Mouse (Mus musculus) limb, embryonic 12.5 days (tissue): ENCODE measurements around the gene Cbr2. TPM values are rescaled to one million over a fixed set of nuclear protein-coding genes. Genes with fewer than 3 reads are reported as not detected.
"Not testable (repeated sequence)": the region's sequence is repeated elsewhere in the genome, so short reads cannot be mapped to it uniquely, and the experiment has no call there.

Source experiments
- ATAC-seq: fragments of 200-750 bp; cut with Nextera tagmentation; 2 replicates; pipeline ENCODE4 v1.8.0; 2017; ENCODE audit warnings: low read depth, moderate TSS enrichment; ENCODE audit not compliant: insufficient number of reproducible peaks, insufficient read depth, low FRiP score, low TSS enrichment
- H3K27ac ChIP-seq: fragments of 300-500 bp; sonication (generic); 2 replicates; pipeline ENCODE4 v1.5.1; 2016; ENCODE audit warnings: mild to moderate bottlenecking, moderate library complexity
- H3K27me3 ChIP-seq: fragments of 300-500 bp; sonication (generic); 2 replicates; pipeline ENCODE4 v1.6.1; 2016; ENCODE audit warnings: mild to moderate bottlenecking, moderate library complexity
- H3K36me3 ChIP-seq: fragments of 300-500 bp; sonication (generic); 2 replicates; pipeline ENCODE4 v1.6.1; 2016; ENCODE audit warnings: mild to moderate bottlenecking, moderate library complexity
- H3K4me1 ChIP-seq: fragments of 300-500 bp; sonication (generic); replicated peaks from 2 replicates; pipeline ENCODE4 v1.6.1; 2016
- H3K4me2 ChIP-seq: fragments of 300-500 bp; sonication (generic); 2 replicates; pipeline ENCODE4 v1.6.1; 2016; ENCODE audit warnings: mild to moderate bottlenecking, moderate library complexity
- H3K4me3 ChIP-seq: fragments of 300-500 bp; sonication (generic); replicated peaks from 2 replicates; pipeline ENCODE4 v1.5.1; 2016; ENCODE audit warnings: mild to moderate bottlenecking
- H3K9ac ChIP-seq: fragments of 300-500 bp; sonication (generic); replicated peaks from 2 replicates; pipeline ENCODE4 v1.6.1; 2016; ENCODE audit warnings: mild to moderate bottlenecking, moderate library complexity
- H3K9me3 ChIP-seq: fragments of 300-500 bp; sonication (generic); 2 replicates; pipeline ENCODE4 v1.6.1; 2016; ENCODE audit warnings: mild to moderate bottlenecking, moderate library complexity
- WGBS: fragments of 180-500 bp; shearing (Covaris S2); methylation state at CpG from one replicate; pipeline ENCODE4 v1.1.7; 2016; 5-methylcytosine and 5-hydroxymethylcytosine counted together
- polyA plus RNA-seq: library from polyadenylated mRNA; unstranded; fragments of >200 nt; fragmentation: Nextera tagmentation; extraction: Ambion mirVana; gene quantifications from 2 replicates; pipeline ENCODE4 v1.2.1, GENCODE M21; 2016

Gene Cbr2
- 4.6 and 7.2 TPM in 2 replicates for polyA plus RNA-seq

DNA sequence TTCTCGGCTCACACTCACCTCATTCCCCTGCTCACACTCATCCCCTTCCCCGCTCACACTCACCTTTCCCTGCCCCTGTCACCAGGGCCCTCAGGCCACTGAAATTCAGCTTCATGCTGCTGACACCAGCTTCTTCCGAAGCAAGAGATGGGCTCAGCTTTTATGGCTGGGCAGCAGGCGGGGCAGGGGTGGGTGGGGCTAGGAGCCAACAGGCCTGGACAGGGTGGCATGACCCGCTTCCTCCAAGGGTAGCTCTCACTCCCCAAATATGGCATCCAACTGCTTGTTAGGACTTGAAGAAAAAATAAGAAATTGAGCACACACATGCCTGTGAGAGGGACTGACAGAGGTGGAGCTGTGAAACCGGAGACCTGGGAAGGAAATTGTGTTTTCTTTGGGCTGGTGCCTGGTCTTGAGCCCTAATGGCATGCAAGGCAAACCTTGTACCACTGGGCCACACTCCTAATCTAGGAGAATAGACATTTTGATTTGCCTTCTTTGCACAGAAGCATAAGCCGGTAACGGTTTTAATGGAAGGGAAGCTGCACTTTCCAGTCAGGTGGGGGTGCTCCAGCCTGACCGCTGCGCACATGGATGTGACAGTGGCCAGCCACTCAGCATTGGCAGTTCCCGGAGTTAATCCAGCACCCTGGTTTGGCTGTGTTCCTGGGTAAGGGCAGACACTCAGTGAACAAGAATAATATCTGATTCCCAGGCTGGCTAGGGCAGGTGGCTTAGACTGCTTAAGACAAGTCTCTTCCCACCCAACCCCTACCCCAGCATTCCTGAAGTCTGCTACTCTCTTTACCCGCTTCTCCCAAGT lies at the start of gene Cbr2:
Cbr2 (minus strand) TSS at position 257 of the 823 bp plus-strand sequence.
- Histone ChIP-seq H3K4me2 (peak within 1 kb of the TSS; percentile 10; the same call in 1 of the 2 replicates), H3K9me3 (no peaks in the 10 kb centered on the region), H3K4me3 (no peak within 1 kb of the TSS), H3K36me3 (no peaks in the 10 kb centered on the region), H3K27ac (peak within 1 kb of the TSS; percentile 78), H3K9ac (no peak within 1 kb of the TSS), H3K27me3 (peaks cover 3% of the 10 kb centered on the region; the same call in 1 of the 2 replicates), H3K4me1 (peaks cover 9% of the 10 kb centered on the region)
- WGBS = 68% methylated on average over 12 of the region's 12 CpGs
- ATAC-seq = no peak

DNA sequence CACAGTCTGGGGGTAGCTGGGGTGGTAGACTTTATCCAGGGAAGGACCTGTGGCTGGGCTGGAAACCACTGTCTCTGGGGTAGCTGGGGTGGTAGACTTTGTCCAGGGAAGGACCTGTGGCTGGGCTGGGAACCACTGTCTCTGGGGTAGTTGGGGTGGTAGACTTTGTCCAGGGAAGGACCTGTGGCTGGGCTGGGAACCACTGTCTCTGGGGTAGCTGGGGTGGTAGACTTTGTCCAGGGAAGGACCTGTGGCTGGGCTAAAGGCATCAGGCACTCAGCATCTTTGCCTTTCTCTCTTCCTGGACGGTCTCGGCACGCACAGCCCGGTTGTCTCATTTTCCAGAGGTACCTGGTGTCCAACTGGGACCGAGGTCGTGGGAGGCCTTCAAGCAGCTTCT lies 49.4 kb upstream of the Cbr2 start:
- not testable (repeated sequence) for H3K4me3 ChIP-seq, H3K4me2 ChIP-seq, H3K27ac ChIP-seq, ATAC-seq, H3K9ac ChIP-seq, H3K27me3 ChIP-seq, H3K9me3 ChIP-seq
- H3K36me3 ChIP-seq = peaks cover 30% of the 10 kb centered on the region
- H3K4me1 ChIP-seq = peaks cover 21% of the 10 kb centered on the region
- 88% methylated on average over 6 of the region's 6 CpGs for WGBS

DNA sequence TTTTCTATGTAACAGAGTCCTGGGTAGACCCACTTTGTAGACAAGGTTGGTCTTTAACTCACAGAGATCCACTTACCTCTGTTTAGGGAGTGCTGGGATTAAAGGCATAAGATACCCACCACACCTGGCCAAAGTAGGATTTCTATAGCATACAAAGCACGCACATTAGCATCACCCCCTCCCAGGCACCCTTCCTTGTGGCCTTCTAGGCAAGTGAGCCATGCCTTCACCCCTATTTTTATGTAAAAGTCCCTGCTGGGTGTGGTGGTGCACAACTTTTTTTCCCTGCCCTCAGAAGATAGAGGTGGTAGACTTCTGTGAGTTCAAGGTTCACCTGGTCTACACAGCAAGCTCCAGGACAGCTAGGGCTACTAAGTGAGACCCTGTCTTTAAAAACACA lies 48.0 kb upstream of the Cbr2 start:
- no peak overlapping the region for H3K27ac ChIP-seq
- peaks cover 24% of the 10 kb centered on the region for H3K36me3 ChIP-seq
- WGBS = 94% methylated on average over 1 of the region's 1 CpGs
- peaks cover 19% of the 10 kb centered on the region for H3K4me1 ChIP-seq
- no peaks in the 10 kb centered on the region for H3K27me3 ChIP-seq
- no peak for ATAC-seq
- no peak overlapping the region for H3K9ac ChIP-seq
- no peak overlapping the region for H3K4me3 ChIP-seq
- no peaks in the 10 kb centered on the region for H3K9me3 ChIP-seq
- no peak overlapping the region for H3K4me2 ChIP-seq

DNA sequence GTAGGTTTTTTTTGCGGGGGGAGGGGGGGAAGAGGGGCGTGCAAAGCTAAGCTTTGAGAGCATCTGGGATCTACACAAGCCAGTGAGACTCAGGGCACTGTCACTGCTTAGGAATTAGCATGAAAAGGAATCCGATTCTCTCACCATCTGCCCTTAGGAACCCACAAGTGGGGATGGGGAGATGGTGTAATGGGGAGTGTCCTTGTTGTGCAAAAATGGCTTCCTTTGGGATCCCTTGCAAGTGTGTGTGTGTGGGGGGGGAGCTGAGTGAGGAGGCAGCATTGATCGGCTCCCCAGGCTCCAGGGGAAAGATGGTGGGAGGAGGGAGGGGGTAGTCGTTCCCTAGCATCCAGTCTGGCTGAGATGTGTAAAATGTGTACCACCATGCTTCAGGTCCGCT lies 45.2 kb upstream of the Cbr2 start:
- Histone ChIP-seq H3K27me3 (no peaks in the 10 kb centered on the region), H3K9ac (0 out of 2 replicates have a peak overlapping the region, but pooled peaks have one; percentile 8), H3K4me1 (0 out of 2 replicates have a peak, but pooled peaks cover 9% of the 10 kb centered on the region), H3K4me2 (no peak overlapping the region), H3K9me3 (no peaks in the 10 kb centered on the region), H3K27ac (no peak overlapping the region), H3K4me3 (no peak overlapping the region), H3K36me3 (peaks cover 20% of the 10 kb centered on the region)
- WGBS = 35% methylated on average over 6 of the region's 6 CpGs
- no peak for ATAC-seq

DNA sequence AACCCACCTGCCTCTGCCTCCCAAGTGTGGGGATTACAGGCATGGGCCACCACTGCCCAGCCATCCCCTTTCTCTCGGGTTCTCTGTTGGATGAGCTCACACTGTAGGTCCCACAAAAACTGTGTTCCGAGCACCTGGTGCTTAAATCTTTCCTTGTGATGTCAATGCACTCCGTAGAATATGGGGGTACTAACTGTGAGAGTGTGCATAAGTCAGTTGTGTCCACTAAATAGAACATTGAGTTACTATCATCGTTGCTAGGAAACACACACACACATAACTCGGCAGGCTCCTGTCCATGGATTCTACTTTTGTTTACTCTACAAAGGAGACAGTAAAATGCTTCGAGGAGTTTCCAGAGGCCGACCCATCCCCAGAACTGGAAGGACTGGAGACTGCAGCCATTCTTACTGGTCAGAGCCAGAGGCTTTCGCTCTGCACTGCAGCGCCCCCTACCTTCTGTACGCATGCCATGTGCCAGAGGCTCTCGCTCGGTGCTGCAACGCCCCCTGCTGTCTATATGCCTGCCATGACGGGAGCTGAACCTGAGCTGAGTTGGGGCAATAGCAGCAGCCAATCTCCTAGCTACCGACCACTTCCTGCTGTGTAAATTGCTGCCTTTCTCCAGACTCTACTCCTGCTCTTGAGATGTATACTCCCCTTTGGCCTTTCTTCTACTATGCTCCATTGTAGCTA lies 44.0 kb upstream of the Cbr2 start:
- H3K27me3 ChIP-seq = no peaks in the 10 kb centered on the region
- H3K4me3 ChIP-seq = no peak overlapping the region
- H3K9ac ChIP-seq = no peak overlapping the region
- H3K4me2 ChIP-seq = 0 out of 2 replicates have a peak overlapping the region, but pooled peaks have one; percentile 2
- peaks cover 11% of the 10 kb centered on the region; the same call in 1 of the 2 replicates for H3K36me3 ChIP-seq
- WGBS = 29% methylated on average over 15 of the region's 15 CpGs
- H3K27ac ChIP-seq = no peak overlapping the region
- 0 out of 2 replicates have a peak, but pooled peaks cover 9% of the 10 kb centered on the region for H3K4me1 ChIP-seq
- ATAC-seq = peak; percentile 73
- no peaks in the 10 kb centered on the region; the same call in 1 of the 2 replicates for H3K9me3 ChIP-seq

DNA sequence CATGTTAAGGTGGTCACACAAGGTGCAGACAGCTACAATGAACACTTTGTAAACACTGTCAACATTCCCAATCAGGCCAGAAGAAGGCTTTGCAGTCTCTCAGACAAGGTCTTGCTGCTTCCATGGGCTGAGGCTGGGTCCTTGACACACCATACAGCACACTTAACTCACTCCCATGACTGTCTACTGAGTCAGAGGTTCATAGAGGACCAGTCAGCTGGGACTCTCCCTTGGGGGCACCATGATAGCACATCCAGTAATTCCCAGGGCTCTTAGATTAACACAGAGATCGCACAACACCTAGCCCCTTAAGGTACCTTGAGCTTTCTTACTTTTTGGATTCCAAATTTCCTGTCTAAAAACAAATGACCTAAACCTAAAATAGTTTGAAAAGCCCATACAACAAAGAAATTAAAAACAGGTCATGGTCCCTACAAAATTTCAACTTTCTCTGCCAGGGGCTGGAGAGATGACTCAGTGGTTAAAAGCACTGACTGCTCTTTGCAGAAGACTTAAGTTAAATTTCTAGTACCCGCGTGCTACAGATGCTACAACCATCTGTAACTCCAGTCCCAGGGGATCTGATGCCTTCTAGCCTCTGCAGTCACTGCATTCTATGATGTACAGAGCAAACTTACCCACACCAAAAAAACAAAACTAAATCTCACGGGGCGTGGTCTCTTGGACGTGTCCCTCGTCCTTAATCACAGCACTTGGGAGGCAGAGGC lies 41.7 kb upstream of the Cbr2 start:
- no peak overlapping the region for H3K4me2 ChIP-seq
- no peaks in the 10 kb centered on the region for H3K27me3 ChIP-seq
- 0 out of 2 replicates have a peak, but pooled peaks cover 9% of the 10 kb centered on the region for H3K4me1 ChIP-seq
- 85% methylated on average over 7 of the region's 7 CpGs for WGBS
- no peaks in the 10 kb centered on the region for H3K36me3 ChIP-seq
- no peak overlapping the region for H3K4me3 ChIP-seq
- ATAC-seq = no peak
- no peak overlapping the region; the same call in 1 of the 2 replicates for H3K9ac ChIP-seq
- no peaks in the 10 kb centered on the region; the same call in 1 of the 2 replicates for H3K9me3 ChIP-seq
- H3K27ac ChIP-seq = no peak overlapping the region

DNA sequence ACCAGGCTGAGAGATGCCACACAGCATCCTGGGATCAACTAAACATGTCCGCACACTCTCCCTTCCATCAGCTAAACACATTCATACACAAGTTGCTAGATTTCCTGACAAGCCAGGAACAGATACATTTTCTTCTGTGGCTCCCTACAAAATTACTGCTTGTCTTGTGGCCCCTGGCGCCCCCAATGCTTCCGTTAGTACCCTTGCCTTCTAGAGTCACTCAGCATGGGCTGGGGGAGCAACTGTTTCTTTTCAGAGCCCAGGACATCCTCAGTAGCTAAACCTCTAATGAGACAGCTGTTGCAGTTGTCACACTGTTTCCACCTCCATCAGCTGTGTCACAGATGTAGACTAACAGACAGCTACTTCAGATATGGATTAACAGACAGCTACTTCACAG lies 40.8 kb upstream of the Cbr2 start:
- Histone ChIP-seq H3K27ac (no peak overlapping the region), H3K4me3 (no peak overlapping the region), H3K9ac (no peak overlapping the region), H3K27me3 (no peaks in the 10 kb centered on the region), H3K4me1 (0 out of 2 replicates have a peak, but pooled peaks cover 9% of the 10 kb centered on the region), H3K4me2 (no peak overlapping the region), H3K36me3 (no peaks in the 10 kb centered on the region), H3K9me3 (no peaks in the 10 kb centered on the region; the same call in 1 of the 2 replicates)
- 78% methylated on average over 3 of the region's 3 CpGs for WGBS
- no peak for ATAC-seq

DNA sequence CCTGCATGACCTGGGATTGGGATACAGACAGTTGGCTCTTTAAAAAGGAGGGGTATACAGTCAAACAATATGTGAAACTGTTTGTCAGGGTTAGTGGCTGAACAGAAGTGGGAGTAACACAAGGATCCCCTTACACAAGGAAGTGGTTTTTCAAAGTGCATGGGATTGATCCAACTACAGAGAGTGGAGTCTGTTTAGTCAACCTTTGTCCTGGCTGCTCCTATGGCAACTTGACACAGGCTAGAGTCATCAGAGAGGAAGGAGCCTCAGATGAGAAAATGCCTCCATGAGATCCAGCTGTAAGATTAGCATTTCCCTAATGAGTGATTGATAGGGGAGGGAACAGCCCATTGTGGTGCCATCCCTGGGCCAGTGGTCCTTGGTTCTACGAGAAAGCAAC lies 36.3 kb upstream of the Cbr2 start:
- Histone ChIP-seq H3K4me1 (no peaks in the 10 kb centered on the region), H3K27ac (no peak overlapping the region), H3K9me3 (no peaks in the 10 kb centered on the region; the same call in 1 of the 2 replicates), H3K27me3 (0 out of 2 replicates have a peak, but pooled peaks cover 6% of the 10 kb centered on the region), H3K4me3 (no peak overlapping the region), H3K9ac (no peak overlapping the region), H3K36me3 (no peaks in the 10 kb centered on the region), H3K4me2 (no peak overlapping the region)
- ATAC-seq = no peak
- WGBS = 79% methylated on average over 1 of the region's 1 CpGs

DNA sequence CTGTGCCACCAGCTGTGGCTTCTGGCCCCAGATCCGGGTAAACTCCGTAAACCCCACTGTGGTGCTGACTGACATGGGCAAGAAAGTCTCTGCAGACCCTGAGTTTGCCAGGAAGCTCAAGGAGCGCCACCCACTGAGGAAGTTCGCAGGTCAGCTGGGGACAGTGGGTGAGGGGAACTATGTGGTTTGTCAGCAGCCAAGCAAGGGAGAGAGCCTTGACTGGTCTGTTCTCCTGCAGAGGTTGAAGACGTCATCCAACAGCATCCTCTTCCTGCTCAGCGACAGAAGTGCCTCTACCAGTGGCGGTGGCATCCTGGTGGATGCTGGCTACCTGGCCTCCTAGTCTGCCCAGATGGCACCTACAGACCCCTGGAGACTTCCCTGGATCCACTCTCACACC lies 35.1 kb upstream of the Cbr2 start:
- H3K9me3 ChIP-seq, H3K36me3 ChIP-seq, H3K4me3 ChIP-seq, H3K4me1 ChIP-seq, H3K4me2 ChIP-seq, H3K27ac ChIP-seq, H3K9ac ChIP-seq, ATAC-seq: not testable (repeated sequence)
- peaks cover 13% of the 10 kb centered on the region for H3K27me3 ChIP-seq
- 90% methylated on average over 5 of the region's 7 CpGs for WGBS

DNA sequence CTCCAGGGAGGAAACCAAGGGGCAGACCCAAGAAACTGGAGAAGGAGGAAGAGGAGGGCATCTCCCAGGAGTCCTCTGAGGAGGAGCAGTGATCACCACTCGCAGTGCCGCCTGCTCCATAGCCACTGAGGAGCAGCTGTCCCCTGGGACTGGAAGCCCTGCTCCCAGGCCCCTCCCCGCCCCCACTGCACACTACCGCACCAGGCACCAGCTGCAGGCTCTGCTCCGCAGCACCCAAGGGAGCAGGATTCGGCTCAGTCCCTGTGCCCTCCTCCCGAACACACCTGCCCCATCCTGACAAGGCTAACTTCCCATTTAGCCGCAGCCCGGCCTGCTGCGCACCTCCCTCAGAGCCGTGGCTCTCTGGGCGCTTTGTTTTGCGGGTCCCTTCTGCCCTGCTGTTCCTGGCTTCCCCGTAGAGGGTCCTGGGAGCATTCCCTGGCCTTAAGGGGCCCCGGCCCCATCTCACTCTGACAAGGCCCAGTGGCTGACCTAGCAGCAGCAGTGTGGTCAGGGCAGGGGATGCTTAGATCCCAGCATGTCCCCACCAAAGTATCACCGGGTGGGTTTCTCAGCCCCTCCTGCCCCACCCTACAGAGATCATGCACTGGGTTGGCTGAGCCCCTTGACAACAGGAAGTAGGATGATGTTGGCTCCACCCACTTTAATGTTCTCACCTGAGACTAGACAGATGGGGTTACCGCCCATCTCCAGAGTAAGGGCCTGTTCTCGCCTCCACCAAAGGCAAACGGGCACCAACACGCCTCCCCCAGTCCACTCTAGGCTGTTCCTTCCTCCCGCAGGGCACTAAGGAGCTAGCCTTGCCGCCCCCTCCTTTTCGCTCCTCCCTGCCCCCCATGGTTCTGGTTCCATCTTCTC lies 31.4 kb upstream of the Cbr2 start:
- H3K27ac ChIP-seq, H3K36me3 ChIP-seq, H3K9ac ChIP-seq, H3K4me3 ChIP-seq, ATAC-seq, H3K4me1 ChIP-seq: not testable (repeated sequence)
- peaks cover 20% of the 10 kb centered on the region for H3K27me3 ChIP-seq
- peaks cover 15% of the 10 kb centered on the region; the same call in 1 of the 2 replicates for H3K9me3 ChIP-seq
- 5% methylated on average over 8 of the region's 23 CpGs for WGBS
- peak overlapping the region; percentile 35 for H3K4me2 ChIP-seq
